Mouse (Mus musculus) urinary bladder, postnatal 14 days (tissue): Measurements from ENCODE around the gene Cgnl1.

ENCODE experiments used
- DNase-seq: peaks from one replicate; pipeline ENCODE4 v3.0.0; 2021; ENCODE audit warnings: low spot score

Gene Cgnl1

DNA sequence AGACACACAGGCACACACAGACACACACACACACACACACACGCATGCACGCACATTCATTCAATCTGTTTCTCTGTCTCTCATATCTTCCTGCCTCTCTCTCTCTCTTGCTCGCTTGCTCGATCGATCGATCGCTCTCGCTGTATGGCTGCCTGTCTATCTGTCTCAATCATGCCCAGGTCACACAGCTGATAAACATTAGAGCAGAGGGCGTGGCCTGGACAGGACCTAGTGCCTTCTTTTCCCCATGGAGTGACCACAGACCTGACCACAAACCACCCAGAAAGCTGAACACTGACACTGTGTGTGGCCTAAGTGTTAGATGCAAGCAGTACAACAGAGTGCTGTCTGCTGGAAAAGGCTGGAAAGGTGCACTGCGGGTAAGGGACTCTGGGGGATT lies 60.6 kb downstream of the Cgnl1 start:
- DNase-seq, result no peak

DNA sequence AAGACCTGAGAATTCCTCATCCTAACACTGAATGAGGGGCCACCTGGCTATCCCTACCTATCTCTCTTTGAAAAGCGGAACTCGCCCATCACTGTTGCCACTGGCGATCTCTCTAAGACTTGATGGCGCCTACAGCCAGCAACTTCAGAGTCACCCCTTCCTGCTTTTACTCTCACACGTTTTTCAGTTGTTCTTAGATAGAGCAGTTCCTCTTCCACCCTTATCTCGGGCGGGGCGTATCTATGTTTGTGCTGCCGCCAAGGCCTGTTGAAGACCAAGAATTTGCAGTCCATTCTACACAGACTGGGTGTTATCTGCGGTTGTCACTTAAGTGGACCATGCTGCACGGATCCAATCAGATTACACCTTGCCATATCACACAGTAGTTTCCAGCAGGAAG lies 62.2 kb downstream of the Cgnl1 start:
- no peak for DNase-seq

DNA sequence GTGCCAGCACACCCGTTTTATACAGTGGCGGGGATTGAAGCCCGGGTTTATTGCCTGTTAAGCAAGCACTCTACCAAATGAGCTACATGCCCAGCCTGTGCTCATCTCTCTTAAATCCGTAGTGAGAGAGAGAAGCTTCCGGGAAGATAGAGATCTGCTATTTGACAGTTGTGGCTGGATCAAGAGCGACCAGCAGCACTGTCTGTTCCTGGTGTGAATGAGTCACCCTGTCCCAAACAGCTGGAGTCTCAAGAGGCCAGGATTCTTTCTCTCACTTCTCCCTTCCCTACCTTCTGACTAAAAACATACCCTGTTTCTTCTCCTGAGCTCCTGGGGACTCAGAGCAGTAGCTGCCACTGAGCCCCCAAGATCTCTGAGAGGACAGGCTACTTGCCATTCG lies 63.4 kb downstream of the Cgnl1 start:
- DNase-seq, result no peak

DNA sequence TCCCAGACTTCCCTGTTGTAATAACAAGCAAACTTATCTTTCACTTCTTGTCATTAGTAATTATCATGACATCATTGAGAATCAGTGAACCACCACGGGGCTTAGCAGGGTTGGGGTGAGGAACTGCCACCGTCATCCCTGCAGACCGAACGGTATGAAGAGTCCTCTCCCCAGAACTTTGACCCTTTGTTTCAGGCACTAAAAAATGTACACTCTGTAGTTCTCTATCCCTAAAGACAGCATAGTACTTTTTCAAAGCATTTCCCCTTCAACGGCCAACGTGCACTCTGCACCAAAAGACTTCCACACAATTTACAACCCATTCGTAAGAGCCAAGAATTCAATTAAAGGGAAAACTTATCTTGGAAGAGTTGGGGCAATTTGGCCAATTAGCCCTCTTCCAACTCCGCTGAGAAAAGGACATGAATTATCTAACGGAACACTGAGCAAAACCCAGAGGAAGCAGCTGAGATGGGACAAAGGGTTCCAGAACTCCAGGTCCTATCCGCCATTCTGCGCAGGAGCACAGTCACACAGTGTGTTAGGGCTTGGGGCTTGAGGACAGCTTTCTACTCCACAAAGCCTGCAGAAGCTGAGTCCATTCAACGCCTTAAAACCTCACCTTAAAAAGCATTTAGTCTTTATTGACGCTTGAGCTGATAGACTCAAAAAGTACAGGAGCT lies 66.9 kb downstream of the Cgnl1 start:
- DNase-seq, result no peak

DNA sequence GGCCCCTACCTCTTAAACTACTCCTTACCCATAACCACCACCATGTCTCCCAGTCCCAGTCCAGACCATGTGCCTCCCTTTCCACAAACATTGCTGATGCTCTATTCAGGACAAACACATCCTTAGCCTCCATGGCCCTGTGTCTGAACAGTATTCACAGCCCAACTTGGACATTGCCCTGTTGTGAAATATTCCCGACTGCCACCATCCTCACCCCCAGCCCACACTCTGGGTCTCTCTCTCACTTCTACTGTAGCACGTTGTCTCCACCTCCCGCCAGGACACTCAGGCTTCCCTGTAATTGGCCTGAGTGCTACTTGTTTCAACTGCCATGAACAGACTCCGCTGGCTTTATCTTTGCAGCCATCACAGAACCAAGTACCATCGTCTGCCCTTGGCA lies 72.3 kb downstream of the Cgnl1 start:
- no peak for DNase-seq

DNA sequence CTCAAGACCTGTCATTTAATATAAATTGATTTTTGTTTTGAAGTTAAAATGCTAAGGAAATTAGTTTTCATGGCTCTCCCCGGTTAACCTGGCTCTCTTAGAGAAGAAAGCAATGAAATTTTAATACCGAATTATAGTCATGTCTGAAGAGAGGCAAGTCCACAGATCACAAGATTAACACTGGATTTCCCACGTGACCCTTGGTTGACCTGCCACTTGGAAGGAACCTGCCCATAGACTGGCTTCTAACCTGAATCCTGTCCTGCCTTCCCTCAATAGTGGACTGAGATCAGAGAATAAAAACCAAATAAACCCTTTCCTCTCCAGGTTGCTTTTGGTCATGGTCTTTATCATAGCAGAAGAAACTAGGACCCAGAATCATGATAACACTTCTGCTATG lies 73.3 kb downstream of the Cgnl1 start:
- DNase-seq, result no peak

DNA sequence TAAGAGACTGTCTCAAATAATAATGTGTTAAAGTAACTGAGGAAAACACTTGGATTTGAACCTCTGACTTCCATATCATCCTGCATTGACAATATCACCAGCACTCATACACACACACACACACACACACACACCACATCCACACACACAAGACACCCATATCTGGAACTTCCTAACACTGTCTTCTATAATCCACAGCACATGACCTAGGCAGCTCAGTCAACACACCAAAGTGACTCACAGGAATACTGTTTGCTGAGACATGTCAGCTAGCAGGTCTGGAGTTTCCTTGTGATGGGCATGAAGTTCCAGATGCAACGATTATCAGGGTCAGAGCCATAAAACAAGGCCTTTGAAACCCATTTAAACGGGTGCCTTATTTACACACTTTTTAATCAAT lies 74.2 kb downstream of the Cgnl1 start:
- no peak for DNase-seq

DNA sequence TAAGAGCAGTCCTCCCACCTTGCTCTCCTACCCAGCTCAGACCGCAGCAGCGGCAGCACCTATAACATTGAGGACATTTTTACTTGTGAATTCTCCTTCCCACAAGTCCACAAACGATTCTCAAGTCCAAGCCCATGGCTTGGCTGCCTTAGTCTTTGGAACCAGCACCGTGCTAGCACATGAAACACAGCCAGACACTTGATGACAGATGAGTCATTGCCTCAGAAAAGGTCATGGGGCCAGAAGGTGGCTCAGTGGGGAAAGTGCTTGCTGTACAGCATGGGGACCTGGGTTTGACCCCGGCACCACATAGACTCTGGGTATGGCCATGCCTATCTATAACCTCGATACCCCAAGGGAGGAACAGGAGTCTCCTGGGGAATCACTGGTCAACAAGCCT lies 74.6 kb downstream of the Cgnl1 start:
- peak; percentile 20 for DNase-seq

DNA sequence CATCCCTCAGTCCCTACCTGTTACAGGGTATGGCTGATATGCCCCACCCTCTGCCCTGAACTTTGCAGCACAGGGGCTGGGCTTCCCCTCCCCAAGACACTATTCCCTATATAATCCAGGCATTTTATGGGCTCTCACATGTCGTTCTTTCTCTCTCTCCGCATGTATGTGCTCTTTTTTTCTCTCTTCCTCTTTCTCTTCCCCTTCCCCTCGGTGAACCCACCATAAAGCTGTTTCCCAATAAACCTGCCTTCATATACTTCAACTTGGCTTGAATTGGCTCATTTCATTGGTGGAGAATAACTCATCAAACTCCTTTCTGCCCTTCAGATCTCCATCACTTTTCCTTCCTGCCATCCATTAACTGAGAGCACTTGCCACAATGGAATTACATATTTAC lies 76.3 kb downstream of the Cgnl1 start:
- DNase-seq, result no peak

DNA sequence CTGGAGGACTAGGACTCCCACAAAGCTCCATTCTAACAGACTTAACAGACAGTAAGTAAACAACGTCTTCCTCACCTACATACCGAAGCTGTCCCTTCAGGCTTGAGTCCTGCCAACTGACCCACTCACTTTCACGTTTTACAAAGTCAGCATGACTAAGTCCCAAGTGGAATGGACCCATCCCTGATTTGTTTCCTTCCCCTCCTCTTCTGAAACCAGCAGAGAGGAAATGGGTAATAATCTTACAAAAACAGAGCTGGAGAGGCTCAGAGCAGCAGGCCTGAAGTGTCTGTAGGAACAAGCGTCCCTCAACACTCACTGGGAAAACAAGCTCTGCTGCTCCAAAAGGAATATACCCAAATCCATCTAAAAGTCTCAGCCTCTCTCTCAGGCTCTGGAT lies 77.2 kb downstream of the Cgnl1 start:
- DNase-seq, result no peak

DNA sequence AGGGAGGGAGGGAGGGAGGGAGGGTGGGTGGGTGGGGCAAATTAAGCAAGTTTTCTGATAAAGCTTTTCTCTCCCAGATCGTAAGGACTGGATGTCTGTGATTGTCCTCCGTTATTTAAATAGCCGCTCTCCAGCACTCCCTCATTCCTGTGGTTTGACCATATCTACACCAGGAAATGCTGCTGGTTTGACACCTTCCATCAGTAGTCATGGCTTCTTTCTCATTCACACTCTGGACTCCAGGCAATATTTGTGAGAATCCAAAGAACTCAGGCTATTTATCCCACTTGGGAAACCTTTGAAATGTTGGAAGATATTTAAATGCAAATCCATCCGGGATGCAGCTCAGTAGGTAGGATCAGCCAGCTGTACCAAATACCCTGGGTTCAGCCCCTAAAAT lies 77.6 kb downstream of the Cgnl1 start:
- DNase-seq, result no peak

DNA sequence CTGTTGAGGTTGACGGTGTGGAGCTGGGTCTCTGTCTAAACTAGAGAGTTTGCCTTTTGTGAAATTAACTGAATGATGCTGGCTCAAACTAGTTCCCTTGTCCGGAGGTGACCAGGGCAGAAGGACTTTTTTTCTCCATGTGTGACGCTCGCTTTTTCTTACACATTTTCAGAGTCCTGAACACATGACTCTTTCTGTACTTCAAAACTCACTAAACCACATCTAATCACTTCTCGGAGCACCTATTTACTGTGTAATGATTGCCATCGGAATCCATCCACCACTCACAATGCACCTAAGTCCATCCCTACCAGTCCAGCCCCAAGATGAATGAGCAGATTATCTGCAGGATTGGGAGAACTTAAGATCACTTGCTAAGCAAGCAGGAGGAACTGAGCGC lies 79.2 kb downstream of the Cgnl1 start:
- DNase-seq, result no peak

DNA sequence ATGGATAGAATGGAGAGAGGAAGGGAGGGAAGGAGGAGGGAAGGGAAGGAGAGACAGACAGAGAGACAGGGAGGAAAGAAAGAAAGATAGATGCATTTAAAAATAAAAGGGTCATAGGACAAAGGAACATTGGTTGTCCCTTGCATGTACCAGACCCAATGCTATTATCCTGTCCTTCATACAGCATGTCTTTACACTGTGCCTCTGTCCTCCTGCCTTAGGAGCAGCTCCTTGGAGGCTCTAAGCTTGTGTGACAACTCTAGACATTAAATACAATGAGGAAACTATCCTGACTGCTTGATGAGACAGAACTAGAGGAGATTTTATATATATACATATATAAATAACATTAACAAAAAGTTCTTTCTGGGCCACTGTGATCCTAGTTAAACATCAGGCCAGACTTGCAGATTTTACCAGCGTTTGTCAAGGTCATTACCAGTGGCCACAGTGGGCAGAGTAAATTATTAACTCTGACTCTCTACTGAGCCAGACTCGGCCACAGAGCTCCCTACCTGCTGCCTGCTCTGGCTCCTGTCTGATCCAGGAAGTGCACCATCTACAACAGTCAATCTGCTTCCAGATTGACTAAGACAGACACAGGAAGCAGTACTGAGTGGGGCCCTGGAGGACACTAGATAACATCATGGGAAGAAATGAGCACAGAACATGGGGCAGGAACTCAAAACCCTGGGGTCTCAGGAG lies 81.9 kb downstream of the Cgnl1 start:
- no peak for DNase-seq

DNA sequence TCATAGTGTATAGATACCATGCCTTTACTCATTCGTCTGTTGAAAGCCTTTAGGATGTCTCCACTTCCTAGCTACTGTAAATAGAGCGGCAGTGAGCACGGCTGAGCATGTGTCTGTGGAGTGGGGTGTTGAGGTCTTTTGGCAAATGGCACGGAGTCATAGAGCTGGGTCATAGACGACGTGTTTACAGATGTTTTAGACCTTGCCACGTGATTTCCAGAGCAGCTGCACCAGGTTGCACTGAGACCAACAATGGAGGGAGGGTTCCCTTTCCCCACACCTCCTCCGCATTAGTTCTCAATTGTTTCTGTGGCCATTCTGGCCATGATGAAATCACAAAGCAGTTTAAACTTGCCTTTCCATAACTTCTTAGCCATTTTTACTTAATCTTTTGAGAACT lies 84.9 kb downstream of the Cgnl1 start:
- DNase-seq, result no peak

DNA sequence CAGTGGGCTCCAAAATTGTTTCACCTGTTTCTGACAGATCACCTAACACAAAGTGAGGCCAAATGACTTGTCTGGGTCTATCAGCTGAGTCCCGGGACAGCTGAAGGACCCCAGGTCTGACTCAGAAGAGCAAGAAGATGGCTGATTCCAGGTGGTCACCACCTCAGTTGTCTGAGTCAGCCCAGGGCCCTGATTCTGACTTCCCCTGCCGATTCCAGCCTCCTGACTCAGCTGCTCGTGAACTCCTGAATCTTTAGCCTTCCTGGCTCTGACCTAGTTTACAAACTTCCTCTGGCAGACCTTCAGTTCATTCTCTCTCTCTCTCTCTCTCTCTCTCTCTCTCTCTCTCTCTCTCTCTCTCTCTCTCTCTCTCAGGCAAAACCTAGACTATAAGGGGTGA lies 86.6 kb downstream of the Cgnl1 start:
- DNase-seq, result no peak

DNA sequence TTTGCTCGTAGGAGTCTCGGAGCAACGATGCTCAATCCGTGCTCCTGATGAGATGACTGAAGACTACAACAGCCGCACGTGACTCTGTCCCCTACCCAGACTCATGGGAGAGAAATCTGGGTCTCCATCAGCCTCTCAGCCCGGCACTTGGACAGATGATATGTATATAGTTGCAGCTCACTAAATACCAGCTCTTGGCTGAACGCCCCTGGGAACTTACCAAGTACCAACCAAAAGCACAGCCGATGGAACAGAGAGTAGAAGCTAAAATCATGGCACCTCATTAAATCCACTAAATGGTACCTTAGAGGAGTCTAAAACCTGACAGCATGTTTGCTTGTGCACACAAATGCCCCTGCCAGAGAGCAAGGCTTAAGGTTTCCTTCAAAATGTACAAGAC lies 91.0 kb downstream of the Cgnl1 start:
- DNase-seq, result no peak

DNA sequence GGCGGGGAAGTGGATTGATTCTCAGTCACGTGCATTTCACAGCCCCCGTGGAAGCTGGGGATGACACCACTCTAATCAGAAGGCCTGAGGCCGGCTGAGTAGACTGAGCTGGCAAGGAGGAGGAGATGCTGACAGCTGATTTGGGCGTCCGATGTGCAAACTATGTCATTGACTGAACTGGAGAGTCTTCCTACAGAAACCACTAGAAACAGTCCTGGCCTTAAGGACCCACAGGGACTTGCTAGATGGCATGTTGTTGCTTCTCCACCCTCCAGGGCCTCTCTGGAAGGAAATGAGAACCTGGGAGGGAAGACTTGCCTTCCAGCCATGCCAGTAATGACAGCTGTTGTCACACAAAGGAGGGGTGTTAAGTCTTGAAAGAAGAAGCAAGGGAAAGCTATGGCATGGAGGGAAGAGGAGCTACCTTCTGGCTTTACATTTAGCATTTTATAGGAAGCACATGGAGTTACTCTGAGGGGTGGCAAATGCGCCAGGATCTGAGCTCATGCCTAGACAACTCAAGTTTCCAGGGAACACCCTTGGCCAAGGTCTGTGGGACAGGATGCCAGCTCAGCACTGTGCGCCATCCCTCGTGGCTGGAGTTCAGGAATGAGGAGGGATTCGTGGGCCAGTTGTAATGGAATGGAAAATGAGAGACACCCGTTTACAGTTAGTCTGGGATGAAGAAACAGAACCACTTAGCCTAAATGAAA lies 92.1 kb downstream of the Cgnl1 start:
- peak; percentile 58 for DNase-seq

DNA sequence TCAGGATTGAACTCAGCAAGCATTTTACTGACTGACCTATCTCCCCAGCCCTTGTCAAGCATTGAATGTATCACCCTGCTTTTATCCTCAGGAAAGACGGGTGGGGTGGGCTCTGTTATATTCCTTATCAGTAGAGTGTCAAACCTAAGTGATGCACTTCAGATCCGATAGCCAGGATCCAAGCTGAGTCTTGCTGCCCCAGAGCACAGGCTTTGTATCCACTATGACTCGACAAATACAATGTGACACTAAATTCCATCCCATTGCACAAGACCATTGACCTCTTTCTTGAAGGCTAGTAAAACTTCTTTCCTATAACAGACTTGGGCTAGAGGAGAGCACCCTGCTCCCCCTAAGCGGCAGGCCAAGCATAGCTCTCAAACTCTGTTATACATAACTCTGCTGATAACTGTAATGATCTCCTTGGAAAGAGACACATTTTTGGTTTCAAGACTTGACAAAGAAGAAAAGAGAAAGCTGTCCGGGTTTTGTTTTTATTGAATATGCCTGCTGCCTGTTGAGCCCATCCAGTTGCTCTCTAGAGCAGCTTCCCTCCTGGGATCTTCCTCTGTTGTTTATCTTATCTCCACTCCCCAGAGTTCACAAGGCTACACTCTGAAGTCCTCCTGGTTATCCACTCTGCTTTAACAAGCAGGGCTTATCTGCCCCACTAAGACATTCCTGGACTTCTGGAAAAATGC lies 94.3 kb downstream of the Cgnl1 start:
- DNase-seq, result no peak

DNA sequence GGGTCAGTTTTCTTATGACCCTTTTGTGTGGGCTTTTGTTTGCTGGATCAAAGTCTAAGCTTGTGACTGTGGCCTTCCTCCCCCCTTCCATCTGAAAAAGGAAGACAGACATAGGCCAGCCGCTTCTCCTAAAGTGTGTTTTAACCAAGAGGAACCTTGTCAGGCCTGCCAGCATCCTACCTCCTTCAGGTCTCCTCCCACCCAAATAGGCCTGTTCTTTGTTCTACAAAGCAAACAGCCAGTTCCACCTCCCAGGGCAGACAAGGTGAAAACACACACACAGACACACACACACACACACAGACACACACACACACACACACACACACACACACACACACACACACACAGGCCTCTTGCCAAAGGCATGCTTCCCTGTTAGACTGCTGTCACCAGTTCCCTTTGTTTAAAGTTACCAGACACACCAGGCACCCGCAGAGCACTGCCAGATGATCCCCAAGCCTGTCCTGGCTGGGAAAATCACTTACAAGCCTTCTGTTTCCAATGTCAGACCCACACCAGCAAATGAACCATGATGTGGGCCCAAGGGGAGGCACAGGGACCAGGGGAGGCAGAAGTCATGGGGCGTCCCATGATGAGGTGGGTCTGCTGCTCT lies 95.5 kb downstream of the Cgnl1 start:
- no peak for DNase-seq

DNA sequence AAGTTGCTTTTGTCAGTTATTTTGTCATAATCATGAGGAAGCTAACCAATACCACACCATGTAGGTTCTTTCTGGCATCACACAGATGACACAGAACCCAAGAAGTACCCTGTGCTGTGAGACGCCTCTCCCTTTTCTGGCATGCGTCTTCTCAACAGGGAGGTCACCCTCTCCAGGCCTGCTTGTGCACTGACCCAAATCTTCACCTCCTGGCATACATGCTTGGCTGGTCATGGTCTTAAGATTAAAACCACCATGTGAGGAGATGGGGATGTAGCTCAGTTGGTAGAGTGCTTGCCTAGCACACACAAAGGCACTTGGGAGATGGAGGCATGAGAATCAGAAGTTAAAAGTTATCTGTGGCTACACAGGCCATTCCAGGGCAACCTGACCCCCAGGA lies 96.2 kb downstream of the Cgnl1 start:
- no peak for DNase-seq

DNA sequence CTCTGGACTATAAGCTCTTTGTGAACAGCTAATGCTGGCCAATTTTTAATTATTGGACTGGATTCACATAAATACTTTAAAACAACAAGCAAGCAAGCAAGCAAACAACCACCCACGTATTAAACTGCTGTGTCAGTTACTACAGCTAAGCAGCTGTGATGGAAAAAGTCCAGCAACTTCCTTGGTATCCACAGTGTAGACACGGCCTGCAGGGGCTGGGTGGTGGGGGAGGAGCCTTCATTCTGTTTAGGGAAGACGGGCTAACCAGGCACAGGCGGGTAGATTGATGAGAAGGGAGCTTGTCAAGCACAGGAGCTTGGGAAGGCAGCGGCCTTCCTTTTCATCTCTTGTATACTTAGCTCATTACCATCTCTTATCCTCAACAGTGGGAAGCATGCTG lies 96.9 kb downstream of the Cgnl1 start:
- no peak for DNase-seq

DNA sequence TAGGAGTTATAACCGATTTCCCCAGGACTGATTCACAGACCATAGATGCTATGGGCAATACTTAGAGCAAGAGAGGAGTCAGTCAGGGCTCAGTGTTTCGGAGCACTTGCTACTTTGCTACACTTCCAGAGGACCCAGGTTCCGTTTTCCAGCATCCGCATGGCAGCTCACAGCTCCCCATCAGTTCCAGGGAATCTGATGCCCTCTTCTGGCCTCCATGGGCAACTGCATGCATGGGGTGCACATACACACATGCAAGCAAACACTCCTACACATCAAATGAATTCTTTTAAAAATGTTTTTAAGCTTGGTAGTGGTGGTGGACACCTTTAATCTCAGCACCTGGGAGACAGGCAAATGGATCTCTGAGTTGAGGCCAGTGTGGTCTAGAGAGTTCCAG lies 98.9 kb downstream of the Cgnl1 start:
- no peak for DNase-seq
